Mouse (Mus musculus) liver, embryonic 14.5 days (tissue): Measurements from ENCODE around the gene Vac14. TPM values are rescaled to one million over a fixed set of nuclear protein-coding genes. Genes with fewer than 3 reads are reported as not detected.

Source experiments
- ATAC-seq: fragments of 200-750 bp; cut with Nextera tagmentation; 2 replicates; pipeline ENCODE4 v1.8.0; 2017; ENCODE audit warnings: moderate number of reproducible peaks, mild to moderate bottlenecking, moderate library complexity; ENCODE audit not compliant: insufficient read depth
- DNase-seq, 3 experiments: peaks; one replicate each; pipeline ENCODE4 v3.0.0-alpha.2; 2012 to 2013; ENCODE audit warnings: low read depth in 3 of 3, low spot score in 3 of 3
- H3K27ac ChIP-seq: fragments of 300-500 bp; sonication (generic); 2 replicates; pipeline ENCODE4 v1.5.1; 2014; ENCODE audit warnings: moderate library complexity, mild to moderate bottlenecking, control low read depth, inconsistent platforms
- H3K27me3 ChIP-seq: fragments of 300-500 bp; sonication (generic); 2 replicates; pipeline ENCODE4 v1.6.1; 2014; ENCODE audit warnings: mild to moderate bottlenecking, low read length, moderate library complexity; ENCODE audit not compliant: control insufficient read depth, insufficient read depth
- H3K36me3 ChIP-seq: fragments of 300-500 bp; sonication (generic); replicated peaks from 2 replicates; pipeline ENCODE4 v1.6.1; 2014; ENCODE audit warnings: low read depth; ENCODE audit not compliant: control insufficient read depth, insufficient read depth
- H3K4me1 ChIP-seq, 2 experiments: fragments of 200-500 bp in 1 of 2; fragments of 300-500 bp in 1 of 2; sonication (generic) in 1 of 2; replicated peaks; 2 replicates each; pipeline ENCODE4 v1.6.1; 2012 to 2014; ENCODE audit warnings: antibody characterized with exemption in 1 of 2, inconsistent platforms in 1 of 2, low read length in 1 of 2; ENCODE audit not compliant: control insufficient read depth in 2 of 2, insufficient read depth in 2 of 2
- H3K4me2 ChIP-seq: fragments of 300-500 bp; sonication (generic); 2 replicates; pipeline ENCODE4 v1.6.1; 2014; ENCODE audit warnings: low read depth, mild to moderate bottlenecking, control low read depth, moderate library complexity
- H3K4me3 ChIP-seq, 2 experiments: fragments of 200-500 bp in 1 of 2; fragments of 300-500 bp in 1 of 2; sonication (generic) in 1 of 2; 2 replicates each; pipeline ENCODE4 v1.5.1; 2012 to 2014; ENCODE audit warnings: low read depth in 2 of 2, low read length in 2 of 2, mild to moderate bottlenecking in 2 of 2, control low read depth in 1 of 2, inconsistent platforms in 1 of 2, moderate library complexity in 1 of 2; ENCODE audit not compliant: insufficient read depth in 1 of 2
- H3K9ac ChIP-seq: fragments of 300-500 bp; sonication (generic); replicated peaks from 2 replicates; pipeline ENCODE4 v1.6.1; 2014; ENCODE audit warnings: mild to moderate bottlenecking, control low read depth, moderate library complexity
- H3K9me3 ChIP-seq: fragments of 300-500 bp; sonication (generic); 2 replicates; pipeline ENCODE4 v1.6.1; 2016; ENCODE audit warnings: low read length, mixed read lengths; ENCODE audit not compliant: control insufficient read depth
- CTCF ChIP-seq: IDR thresholded peaks from 2 replicates; pipeline ENCODE4 v1.5.1; 2016; ENCODE audit warnings: antibody characterized with exemption, low read depth, control low read depth
- EP300 ChIP-seq: IDR thresholded peaks from 2 replicates; pipeline ENCODE4 v1.6.1; 2016; ENCODE audit warnings: antibody characterized with exemption, low read depth
- WGBS: fragments of 180-500 bp; shearing (Covaris S2); extraction: QIAGEN DNeasy Blood & Tissue Kit; methylation state at CpG from one replicate; pipeline ENCODE4 v1.1.7; 2014; ENCODE audit not compliant: insufficient replicate concordance; 5-methylcytosine and 5-hydroxymethylcytosine counted together
- polyA plus RNA-seq, 2 experiments: library from polyadenylated mRNA; depleted of rRNA in 1 of 2; stranded (reverse) in 1 of 2; unstranded in 1 of 2; fragments of >200 nt; fragmentation: Nextera tagmentation in 1 of 2; extraction: Ambion mirVana in 1 of 2; gene quantifications; 2 replicates each; pipeline versions ENCODE4 v1.2.1 to v1.2.3; 2012 to 2014

The Vac14 gene
- polyA plus RNA-seq, 2 experiments = 11.2 to 14.8 TPM

DNA sequence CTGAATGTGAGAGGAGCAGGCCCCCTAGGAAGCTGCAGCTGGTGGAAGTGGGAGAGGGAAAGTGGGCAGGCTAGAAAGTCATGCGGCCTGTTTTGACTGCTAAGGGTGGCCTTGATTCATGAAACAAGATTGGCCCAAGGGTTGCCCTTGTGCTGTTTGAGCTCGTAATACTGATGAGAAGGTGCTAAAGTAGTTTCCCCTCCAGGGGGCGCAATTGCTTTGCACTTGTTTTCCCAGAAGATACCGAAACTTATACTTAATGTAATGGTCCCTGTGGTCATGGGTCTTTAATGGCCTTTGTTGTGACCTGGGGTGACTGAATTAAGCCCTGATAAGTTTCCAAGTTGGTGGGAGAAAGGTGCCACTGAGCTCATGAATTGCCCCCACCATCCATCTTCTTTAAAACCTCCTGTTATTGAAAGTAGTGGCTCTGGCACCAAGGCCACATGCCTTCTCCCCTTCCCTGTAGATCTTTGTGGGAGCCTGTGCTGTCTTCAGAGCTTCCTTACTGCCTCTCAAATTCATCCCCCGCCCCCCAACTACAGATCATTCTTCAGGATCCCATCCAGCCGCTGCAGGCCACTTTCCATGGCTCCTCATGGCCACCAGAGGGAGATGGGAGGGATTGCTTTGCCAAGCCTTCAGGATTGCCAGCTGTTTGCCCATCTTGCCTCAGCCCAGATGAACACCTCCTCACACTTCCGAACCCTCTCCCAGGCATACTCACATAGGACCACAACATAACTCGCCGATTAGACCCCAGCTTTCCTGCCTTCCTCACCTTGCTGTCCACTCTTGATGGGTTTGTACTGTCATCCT, 11.1 kb downstream of the Vac14 start:
- no peak overlapping the region for H3K27ac ChIP-seq
- H3K4me3 ChIP-seq = no peak overlapping the region
- no peaks in the 10 kb centered on the region for H3K9me3 ChIP-seq
- no peaks in the 10 kb centered on the region for H3K27me3 ChIP-seq
- no peak overlapping the region for H3K9ac ChIP-seq
- H3K4me2 ChIP-seq = no peak overlapping the region
- TF ChIP-seq CTCF (peak; percentile 67), EP300 (no peak)
- ATAC-seq (no peak), DNase-seq (peak in 2 of 3 experiments; percentile 38 to 43)
- no peaks in the 10 kb centered on the region; the same call in 1 of the 2 replicates for H3K36me3 ChIP-seq
- 73% methylated on average over 9 of the region's 9 CpGs for WGBS
- H3K4me1 ChIP-seq = no peaks in the 10 kb centered on the region

DNA sequence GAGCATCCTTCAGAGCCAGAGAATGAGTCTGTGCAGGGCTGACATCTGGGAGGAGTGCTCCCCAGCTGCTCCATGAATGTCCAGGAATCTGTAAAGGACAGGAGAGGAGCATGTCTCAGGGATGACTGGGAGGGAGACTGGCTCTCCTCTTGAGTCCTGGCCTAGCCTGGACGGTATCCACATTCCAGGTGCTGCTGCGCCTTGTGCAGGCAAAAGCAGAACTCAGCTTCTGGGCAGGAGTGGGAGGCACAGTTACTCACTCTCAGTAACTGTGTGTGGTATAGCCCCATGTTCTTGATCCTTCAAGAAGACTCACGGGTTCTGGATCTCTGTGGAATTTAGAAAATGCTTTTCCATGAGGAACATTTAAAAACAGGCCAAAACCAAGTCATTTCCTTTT, 11.7 kb downstream of the Vac14 start:
- no peak overlapping the region for H3K27ac ChIP-seq
- ATAC-seq (no peak), DNase-seq (no peak)
- no peaks in the 10 kb centered on the region for H3K27me3 ChIP-seq
- no peak overlapping the region for H3K9ac ChIP-seq
- H3K4me1 ChIP-seq = no peaks in the 10 kb centered on the region
- H3K4me2 ChIP-seq = no peak overlapping the region
- no peaks in the 10 kb centered on the region; the same call in none of the 2 replicates for H3K36me3 ChIP-seq
- no peaks in the 10 kb centered on the region for H3K9me3 ChIP-seq
- TF ChIP-seq CTCF (no peak), EP300 (no peak)
- WGBS = 73% methylated on average over 3 of the region's 3 CpGs
- H3K4me3 ChIP-seq = no peak overlapping the region

GRCm38 (mm10) chr8:110630571-110631071, 12.2 kb downstream of the Vac14 start:
- WGBS = 82% methylated on average over 8 of the region's 8 CpGs
- no peak overlapping the region for H3K4me3 ChIP-seq
- H3K4me2 ChIP-seq = no peak overlapping the region
- ATAC-seq = no peak
- no peaks in the 10 kb centered on the region for H3K9me3 ChIP-seq
- no peaks in the 10 kb centered on the region for H3K4me1 ChIP-seq
- no peak overlapping the region for H3K9ac ChIP-seq
- no peaks in the 10 kb centered on the region for H3K27me3 ChIP-seq
- no peaks in the 10 kb centered on the region; the same call in none of the 2 replicates for H3K36me3 ChIP-seq
- H3K27ac ChIP-seq = no peak overlapping the region
- TF ChIP-seq EP300 (no peak), CTCF (no peak)
- no peak for DNase-seq

- 86% methylated on average over 7 of the region's 7 CpGs for WGBS
- no peak overlapping the region for H3K9ac ChIP-seq
- no peak for TF ChIP-seq EP300
- no peak for TF ChIP-seq CTCF
- no peak overlapping the region for H3K4me3 ChIP-seq
- no peaks in the 10 kb centered on the region for H3K27me3 ChIP-seq
- no peak overlapping the region for H3K4me2 ChIP-seq
- H3K27ac ChIP-seq = no peak overlapping the region
- DNase-seq (no peak), ATAC-seq (no peak)
- H3K36me3 ChIP-seq = no peaks in the 10 kb centered on the region; the same call in none of the 2 replicates
- no peaks in the 10 kb centered on the region for H3K4me1 ChIP-seq
- no peaks in the 10 kb centered on the region for H3K9me3 ChIP-seq
Observed at GRCm38 (mm10) chr8:110631201-110631600, 12.8 kb downstream of the Vac14 start.

DNA sequence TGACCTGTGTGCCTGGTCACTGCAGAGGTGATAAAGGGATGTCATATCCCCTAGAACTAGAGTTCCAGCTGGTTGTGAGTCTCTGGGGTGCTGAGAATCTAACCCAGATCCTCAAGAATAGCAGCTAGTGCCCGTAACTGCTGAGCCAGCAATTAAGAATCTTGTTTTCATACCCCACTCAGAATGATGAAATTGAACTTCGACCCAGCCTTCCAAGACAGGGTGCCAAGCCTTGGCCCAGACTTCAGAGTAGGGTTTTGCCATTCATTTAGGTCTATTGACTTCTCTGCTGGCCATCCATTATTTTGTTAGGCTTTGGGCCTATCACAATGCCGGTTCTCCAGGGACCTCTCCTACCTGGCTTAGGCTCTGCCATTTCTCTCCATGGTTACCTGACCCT, 15.4 kb downstream of the Vac14 start:
- TF ChIP-seq CTCF (no peak), EP300 (no peak)
- Histone ChIP-seq H3K27ac (no peak overlapping the region), H3K4me3 (no peak overlapping the region), H3K36me3 (peaks cover 6% of the 10 kb centered on the region), H3K27me3 (no peaks in the 10 kb centered on the region), H3K9ac (no peak overlapping the region), H3K9me3 (no peaks in the 10 kb centered on the region), H3K4me2 (no peak overlapping the region), H3K4me1 (no peaks in the 10 kb centered on the region)
- 82% methylated on average over 3 of the region's 3 CpGs for WGBS
- DNase-seq (no peak), ATAC-seq (no peak)
